Mouse (Mus musculus) cortical plate, adult 2 months (tissue): Measurements from ENCODE around the gene March2. TPM values are rescaled to one million over a fixed set of nuclear protein-coding genes. Genes with fewer than 3 reads are reported as not detected.
"Not testable (repeated sequence)": the region's sequence is repeated elsewhere in the genome, so short reads cannot be mapped to it uniquely, and the experiment has no call there.

Experiments
- H3K27ac ChIP-seq: fragments of 200-500 bp; 2 replicates; pipeline ENCODE4 v1.5.1; 2012; ENCODE audit warnings: low read length, control low read depth, inconsistent platforms; ENCODE audit not compliant: insufficient read depth
- H3K4me1 ChIP-seq: fragments of 200-500 bp; 2 replicates; pipeline ENCODE4 v1.6.1; 2011; ENCODE audit warnings: low read length; ENCODE audit not compliant: control insufficient read depth, insufficient read depth
- H3K4me3 ChIP-seq: fragments of 200-500 bp; 2 replicates; pipeline ENCODE4 v1.5.1; 2011; ENCODE audit warnings: mild to moderate bottlenecking, low read length, control low read depth; ENCODE audit not compliant: insufficient read depth
- CTCF ChIP-seq: fragments of 200-500 bp; IDR thresholded peaks from 2 replicates; pipeline ENCODE4 v1.5.1; 2011; ENCODE audit warnings: mild to moderate bottlenecking, control low read depth, low read length; ENCODE audit not compliant: insufficient read depth; ENCODE audit errors: extremely low read depth
- POLR2A ChIP-seq: fragments of 200-500 bp; IDR thresholded peaks from 2 replicates; pipeline ENCODE4 v1.6.1; 2011; ENCODE audit warnings: mild to moderate bottlenecking, low read length, control low read depth; ENCODE audit not compliant: insufficient read depth; ENCODE audit errors: extremely low read depth
- polyA plus RNA-seq: library from polyadenylated mRNA; depleted of rRNA; stranded (reverse); fragments of >200 nt; gene quantifications from 2 replicates; pipeline ENCODE4 v1.2.3, GENCODE M21; 2012

The March2 gene
- polyA plus RNA-seq, 1 experiment: 137 TPM

DNA sequence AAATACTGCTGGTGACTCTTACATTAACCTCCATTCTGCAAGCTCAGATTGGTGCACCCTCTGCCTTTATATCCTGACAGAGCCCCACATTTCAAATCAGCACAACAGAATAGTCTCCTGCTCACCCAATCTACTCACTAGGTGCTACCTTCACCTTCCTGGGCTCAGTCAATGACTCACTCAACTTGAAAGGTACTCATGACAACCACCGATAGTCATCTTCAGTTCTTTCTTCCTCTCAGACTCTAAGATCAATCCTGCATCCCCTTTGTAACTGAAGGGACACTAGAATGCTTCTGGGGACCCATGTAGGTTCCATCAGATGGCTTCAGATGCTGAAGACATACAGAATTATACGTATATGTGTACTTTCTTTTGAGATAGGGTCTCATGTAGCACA lies 33.8 kb upstream of the March2 start:
- Histone ChIP-seq H3K4me3 (no peak overlapping the region), H3K27ac (no peak overlapping the region), H3K4me1 (peaks cover 15% of the 10 kb centered on the region; the same call in 1 of the 2 replicates)
- TF ChIP-seq POLR2A (no peak), CTCF (no peak)

DNA sequence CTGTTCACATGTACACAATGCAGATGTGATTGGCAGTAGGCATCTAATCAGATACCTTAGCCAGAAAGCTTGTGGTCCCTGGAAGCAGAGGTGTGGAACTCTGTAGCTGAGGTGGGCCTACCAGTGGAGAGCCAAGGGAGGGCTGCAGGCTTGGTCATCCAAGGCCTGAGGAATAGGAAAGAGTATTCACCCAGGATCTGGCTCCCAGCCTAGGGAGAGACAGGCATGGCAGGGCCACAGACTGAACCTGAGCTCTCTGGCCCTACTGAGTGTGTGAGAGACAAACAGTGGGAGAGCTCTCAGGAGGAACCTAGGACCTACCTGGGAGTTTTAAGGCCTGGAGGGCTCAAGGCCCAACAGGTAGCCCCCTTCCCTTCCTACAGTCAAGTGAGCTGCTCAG lies 32.7 kb upstream of the March2 start:
- no peak overlapping the region for H3K27ac ChIP-seq
- no peak for TF ChIP-seq CTCF
- TF ChIP-seq POLR2A: no peak
- no peak overlapping the region for H3K4me3 ChIP-seq
- H3K4me1 ChIP-seq: peaks cover 13% of the 10 kb centered on the region; the same call in 1 of the 2 replicates

DNA sequence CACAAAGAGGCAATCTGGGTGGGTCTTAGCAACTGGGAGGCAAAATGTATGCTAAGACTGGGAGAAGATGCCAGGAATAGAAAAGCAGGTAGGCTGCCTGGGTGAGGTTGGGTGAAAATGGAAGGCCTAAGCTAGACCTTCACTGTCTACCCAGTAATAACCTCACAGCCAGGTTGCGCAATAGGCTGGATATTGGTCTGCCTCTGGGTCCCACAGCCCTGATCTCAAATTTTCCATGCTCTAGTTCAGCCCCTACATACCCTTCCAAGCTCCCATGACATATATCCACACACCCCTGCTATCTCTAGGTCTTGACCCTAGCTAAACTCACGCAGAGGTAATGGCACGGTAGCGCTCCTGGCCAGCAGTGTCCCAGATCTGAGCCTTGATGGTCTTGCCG lies 31.0 kb upstream of the March2 start:
- no peak for TF ChIP-seq CTCF
- no peak for TF ChIP-seq POLR2A
- H3K27ac ChIP-seq: no peak overlapping the region
- peaks cover 7% of the 10 kb centered on the region; the same call in 1 of the 2 replicates for H3K4me1 ChIP-seq
- no peak overlapping the region for H3K4me3 ChIP-seq

DNA sequence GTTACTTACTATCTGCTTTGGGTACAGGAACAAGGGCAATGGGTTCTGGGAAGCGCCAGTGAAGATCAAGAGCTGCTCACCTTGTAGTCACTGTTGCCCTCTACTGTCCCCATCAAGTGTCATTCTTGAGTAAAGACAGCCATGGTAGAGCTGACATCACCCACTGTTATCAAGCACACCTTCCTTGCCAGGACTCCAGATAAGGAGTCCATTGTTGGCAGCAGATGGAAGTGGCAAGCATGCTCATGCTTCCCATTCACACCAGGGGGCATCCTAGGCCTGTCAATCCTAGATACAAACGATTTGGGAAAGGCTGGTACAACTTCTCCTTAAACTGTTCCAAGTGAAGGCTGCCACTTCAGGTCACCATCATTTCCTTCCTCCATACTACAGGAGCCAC lies 27.5 kb upstream of the March2 start:
- Histone ChIP-seq H3K27ac (no peak overlapping the region), H3K4me1 (peaks cover 3% of the 10 kb centered on the region; the same call in 1 of the 2 replicates), H3K4me3 (no peak overlapping the region)
- TF ChIP-seq CTCF (peak; percentile 78), POLR2A (no peak)

DNA sequence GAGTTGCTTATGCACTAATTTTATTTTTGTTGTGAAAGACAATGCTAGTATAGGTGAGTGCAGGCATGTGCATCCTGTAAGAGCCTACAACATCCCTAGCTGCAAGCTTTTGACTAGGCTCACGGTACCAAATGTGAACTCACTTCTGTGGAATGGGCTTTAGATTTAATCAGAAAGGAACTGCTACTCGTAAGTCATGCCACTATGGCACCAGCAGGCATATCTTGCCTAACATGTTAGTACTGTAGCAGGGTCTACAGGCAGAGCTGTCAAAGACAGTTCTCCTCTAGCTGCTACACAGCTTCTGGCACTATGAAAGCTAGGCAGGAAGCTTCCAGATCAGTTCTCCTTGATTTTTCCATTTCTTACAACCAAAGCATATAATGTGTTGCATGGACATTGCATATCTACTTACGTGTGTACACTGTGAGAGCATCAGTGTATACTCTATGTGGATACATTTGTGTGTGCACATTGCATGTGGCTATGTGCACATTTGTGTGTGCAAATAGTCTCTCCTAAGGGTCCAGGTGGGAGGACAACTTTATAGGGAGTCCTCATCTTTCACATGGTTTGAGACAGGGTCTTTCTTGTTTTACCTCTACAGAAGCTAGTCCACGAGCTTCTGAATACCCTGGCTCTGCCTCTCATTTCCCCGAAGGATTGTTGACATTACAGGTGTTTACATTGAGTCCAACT lies 26.4 kb upstream of the March2 start:
- TF ChIP-seq CTCF (no peak), POLR2A (no peak)
- Histone ChIP-seq H3K4me3 (no peak overlapping the region), H3K27ac (no peak overlapping the region), H3K4me1 (no peaks in the 10 kb centered on the region)

DNA sequence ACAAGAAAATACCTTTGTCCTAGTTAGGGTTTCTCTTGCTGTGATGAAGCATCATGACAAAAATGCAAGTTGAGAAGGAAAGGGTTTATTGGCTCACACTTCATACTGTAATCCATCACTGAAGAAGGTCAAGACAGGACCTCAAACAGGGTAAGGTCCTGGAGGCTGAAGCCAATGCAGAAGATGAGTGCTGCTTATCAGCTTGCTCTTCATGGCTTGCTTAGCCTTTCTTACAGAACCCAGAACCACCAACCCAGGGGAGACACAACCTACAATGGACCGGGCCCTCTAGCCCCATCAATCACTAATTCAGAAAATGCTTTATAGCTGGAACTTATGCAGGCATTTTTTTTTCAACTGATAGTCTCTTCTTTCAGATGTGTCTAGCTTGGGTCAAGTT lies 23.9 kb upstream of the March2 start:
- TF ChIP-seq CTCF: no peak
- no peak for TF ChIP-seq POLR2A

DNA sequence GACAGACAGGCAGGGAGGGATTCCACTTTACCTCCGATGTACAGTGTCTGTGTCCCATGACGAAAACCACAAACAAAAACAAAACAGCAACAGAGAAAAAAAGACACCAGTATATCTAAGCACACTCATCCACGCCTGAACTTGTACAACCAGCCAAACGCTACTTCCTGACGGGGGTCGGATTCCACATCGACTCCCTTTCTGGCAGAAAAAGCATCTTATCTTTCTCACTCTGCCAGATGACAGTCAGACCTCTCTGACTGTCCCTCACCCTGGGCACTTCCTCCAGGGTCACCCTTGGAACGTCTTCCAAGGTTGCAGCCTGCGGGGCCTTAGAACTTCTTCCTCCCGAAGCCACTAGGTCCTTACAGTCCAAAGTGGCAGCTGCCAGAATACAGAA lies 15.1 kb upstream of the March2 start:
- not testable (repeated sequence) for H3K27ac ChIP-seq, H3K4me3 ChIP-seq, H3K4me1 ChIP-seq

More for the DNA sequence above, 23.9 kb upstream of the March2 start:
- no peak overlapping the region for H3K4me3 ChIP-seq
- H3K27ac ChIP-seq: no peak overlapping the region
- no peaks in the 10 kb centered on the region for H3K4me1 ChIP-seq

DNA sequence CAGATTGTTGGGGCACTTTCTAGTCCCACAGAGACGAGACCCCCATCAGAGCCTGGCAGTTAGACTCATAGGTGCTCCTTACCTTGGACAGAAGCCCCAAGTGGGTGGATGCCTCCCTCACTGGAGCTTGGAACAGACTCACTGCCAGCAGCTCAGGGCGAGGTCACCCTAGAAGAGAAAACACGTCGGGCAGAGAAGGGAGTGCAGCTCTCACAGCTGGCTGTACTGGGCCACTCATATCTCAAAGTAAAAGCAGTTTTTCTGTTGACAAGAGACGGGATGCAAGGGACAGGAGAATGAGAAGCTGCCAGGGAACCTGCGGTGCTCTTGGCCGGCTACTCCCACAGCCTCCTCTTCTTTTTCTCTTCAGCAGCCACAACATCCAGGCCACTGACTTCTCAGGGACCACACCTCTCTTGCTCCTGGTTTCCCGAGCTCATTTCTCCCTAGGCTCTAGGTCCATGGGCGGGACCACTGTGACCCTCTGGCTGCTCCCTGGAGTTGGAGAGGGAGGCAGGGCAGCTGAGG lies 14.2 kb upstream of the March2 start:
- H3K27ac ChIP-seq, H3K4me3 ChIP-seq, H3K4me1 ChIP-seq: not testable (repeated sequence)

DNA sequence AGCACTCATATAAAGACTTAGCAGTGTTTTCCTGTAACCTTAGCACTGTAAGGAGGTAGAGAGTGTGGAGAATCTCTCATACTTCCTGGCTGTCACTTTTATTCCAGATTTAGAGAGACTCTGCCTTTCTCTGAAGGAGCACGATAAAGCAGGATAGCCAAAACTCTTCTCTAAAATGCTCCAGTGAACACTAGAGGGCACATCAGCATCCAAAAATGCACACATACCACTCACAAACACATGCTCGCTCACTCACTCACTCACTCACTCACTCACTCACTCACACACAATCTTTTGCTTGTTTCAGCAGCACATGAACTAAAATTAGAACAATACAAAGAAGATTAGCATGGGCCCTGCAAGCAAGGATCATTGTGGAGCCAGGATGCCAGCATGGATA lies 10.7 kb upstream of the March2 start:
- no peak overlapping the region for H3K27ac ChIP-seq
- no peaks in the 10 kb centered on the region for H3K4me1 ChIP-seq
- no peak overlapping the region for H3K4me3 ChIP-seq
- TF ChIP-seq CTCF (peak; percentile 29; the same call in 1 of the 2 replicates), POLR2A (no peak)

DNA sequence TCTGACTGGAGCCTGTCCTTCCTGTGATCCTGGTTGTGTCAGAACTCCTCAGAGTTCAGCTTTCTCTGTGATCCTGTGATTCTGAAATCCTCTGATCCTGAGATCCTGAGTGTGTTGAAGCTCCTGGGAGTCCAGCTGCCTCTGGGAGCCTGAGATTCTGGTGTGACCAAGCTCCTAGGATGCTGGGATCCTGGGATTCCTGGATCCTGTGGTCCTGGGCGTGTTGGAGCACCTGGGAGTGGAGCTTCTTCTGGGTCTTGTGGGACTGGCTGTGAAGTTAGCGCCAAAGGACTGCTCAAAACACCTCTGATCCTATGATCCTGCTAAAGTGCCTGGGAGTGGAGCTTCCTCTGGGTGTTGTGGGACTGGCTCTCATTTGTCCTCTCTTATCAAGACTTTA lies 9.9 kb upstream of the March2 start:
- H3K4me3 ChIP-seq: no peak overlapping the region
- H3K27ac ChIP-seq: no peak overlapping the region
- no peaks in the 10 kb centered on the region for H3K4me1 ChIP-seq
- no peak for TF ChIP-seq POLR2A
